Mouse (Mus musculus) thymus, postnatal 10 days (tissue): ENCODE measurements around the gene Herpud2.
A peak's percentile ranks its signal among the peaks of the same experiment; 100 is the strongest.

ENCODE experiments used
- DNase-seq, 2 experiments: peaks; one replicate each; pipeline ENCODE4 v3.0.0; 2021; ENCODE audit warnings: low spot score in 2 of 2

Gene Herpud2

DNA sequence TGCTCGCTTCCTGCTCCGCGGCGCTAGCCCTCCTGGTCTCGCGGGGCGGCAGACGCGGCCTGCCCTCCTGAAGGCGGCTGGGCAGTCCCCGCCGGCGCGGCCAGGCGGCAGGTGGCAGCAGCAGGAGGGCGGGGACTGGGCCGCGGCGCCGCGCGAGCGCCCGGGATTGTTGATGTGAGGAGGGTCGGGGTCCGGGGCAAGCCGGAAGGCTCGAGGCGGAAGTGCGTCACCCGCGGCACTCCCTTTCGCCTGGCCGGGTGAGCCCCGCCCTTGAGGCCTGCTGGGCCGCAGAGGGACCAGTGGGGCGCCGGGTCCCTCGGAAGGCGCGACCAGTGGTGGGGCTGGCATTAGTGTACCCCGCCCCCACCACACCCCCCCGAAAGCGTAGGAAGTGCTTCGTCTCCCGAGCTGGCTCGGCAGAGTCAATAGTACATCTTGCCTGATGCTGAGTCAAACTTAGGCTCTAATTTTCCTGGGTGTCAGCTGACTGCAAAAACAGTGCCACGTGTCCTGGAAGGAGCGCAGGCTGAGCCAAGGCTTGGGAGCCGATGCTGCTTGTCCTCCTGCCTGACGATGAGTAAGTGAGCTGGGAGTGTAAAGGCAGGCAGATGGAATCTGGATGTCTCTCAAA lies at the start of gene Herpud2:
Gene Herpud2 (minus strand): TSS at position 210 of the 631 bp plus-strand sequence.
- peak; percentile 80 to 83 for DNase-seq

DNA sequence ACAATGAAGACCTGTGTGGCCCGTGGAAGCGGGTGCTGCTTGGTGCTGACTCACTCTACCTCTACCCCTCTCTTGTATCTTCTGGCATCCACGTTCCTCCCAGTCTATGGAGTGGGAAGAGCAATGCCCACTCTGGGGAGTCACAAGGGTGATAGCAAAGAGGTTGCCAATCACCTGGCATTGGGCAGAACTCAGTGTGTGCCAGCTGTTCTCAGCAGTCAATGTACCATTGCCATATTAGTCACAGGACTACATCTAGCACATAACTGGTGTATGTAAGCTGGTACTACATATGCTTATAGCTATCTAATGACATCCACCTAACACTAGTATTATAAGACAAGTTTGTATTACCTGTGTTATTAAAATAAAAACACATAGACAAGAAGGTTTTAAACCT lies 49.4 kb upstream of the Herpud2 start:
- no peak for DNase-seq

GRCm38 (mm10) chr9:25200148-25200547 lies 48.5 kb upstream of the Herpud2 start:
- DNase-seq, result no peak

GRCm38 (mm10) chr9:25196746-25197145 lies 45.1 kb upstream of the Herpud2 start:
- DNase-seq, result peak; percentile 45 to 54

GRCm38 (mm10) chr9:25191612-25192011 lies 40.0 kb upstream of the Herpud2 start:
- DNase-seq, result no peak

GRCm38 (mm10) chr9:25186501-25186900 lies 34.9 kb upstream of the Herpud2 start:
- no peak for DNase-seq

GRCm38 (mm10) chr9:25185854-25186253 lies 34.2 kb upstream of the Herpud2 start:
- no peak for DNase-seq

DNA sequence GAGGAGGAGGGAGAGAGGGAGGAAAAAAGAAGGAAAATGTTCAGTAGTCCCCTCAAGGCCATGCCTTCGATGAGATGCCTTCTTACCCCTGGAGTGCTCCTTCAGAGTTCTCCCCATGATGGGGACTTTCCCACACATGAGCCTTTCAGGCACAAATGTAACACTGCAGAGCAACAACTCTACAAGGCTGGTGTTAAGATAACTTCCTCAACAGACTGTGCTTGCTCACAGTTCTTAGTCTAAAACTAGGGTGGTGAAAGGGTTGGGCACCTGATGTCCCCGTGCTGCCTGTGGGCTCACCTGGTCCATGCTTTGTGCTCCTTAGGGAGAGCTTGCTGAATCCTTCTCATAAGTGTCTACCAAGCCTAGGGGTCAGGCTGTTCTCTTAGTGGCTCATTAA lies 33.0 kb upstream of the Herpud2 start:
- DNase-seq, result no peak

GRCm38 (mm10) chr9:25178066-25178465 lies 26.4 kb upstream of the Herpud2 start:
- DNase-seq, result no peak

DNA sequence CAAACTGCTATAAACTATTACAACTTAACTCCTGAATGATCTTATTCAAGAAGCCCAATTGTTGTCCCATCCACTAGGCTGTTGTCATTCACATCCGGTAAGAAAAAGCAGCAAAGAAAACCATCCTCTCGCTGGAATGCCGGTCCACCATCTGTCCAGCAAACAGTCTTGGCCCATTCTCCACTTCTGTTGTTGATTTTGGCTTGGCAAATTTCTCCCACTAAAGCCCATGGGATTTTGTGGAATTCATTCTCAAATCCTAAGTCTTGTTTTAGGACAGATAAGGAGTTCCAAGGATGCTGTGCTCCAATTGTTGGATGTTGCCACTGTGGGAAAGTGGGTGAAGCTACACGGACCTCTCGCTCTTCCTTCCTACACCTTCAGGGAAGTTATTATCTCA lies 25.6 kb upstream of the Herpud2 start:
- DNase-seq, result no peak

GRCm38 (mm10) chr9:25176562-25176961 lies 24.9 kb upstream of the Herpud2 start:
- no peak for DNase-seq

- no peak for DNase-seq
These were observed 24.4 kb upstream of the Herpud2 start for GRCm38 (mm10) chr9:25175978-25176377.

- no peak for DNase-seq
These were observed 23.4 kb upstream of the Herpud2 start for GRCm38 (mm10) chr9:25175039-25175442.

GRCm38 (mm10) chr9:25174614-25175013 lies 23.0 kb upstream of the Herpud2 start:
- DNase-seq, result no peak

GRCm38 (mm10) chr9:25173171-25173570 lies 21.6 kb upstream of the Herpud2 start:
- DNase-seq, result no peak

DNA sequence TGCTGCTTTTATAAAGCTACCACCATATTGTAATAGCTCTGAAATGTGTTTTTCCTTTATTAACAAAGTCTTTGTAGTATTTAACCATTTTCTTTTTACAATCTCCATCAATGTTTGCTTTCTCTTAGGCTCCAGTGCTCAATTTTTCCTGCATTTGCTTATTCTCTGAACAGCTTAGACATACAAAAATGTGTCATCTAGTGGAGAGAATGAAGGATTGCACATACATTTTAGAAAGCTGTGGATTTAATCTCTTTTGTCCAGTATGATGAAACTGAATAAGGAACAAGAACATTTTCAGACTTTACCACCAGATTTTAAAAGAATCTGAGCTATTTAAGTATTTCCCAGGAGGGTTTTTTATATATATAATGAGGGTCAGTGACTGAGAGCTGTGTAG lies 18.0 kb upstream of the Herpud2 start:
- no peak for DNase-seq

GRCm38 (mm10) chr9:25167458-25168084 lies 16.0 kb upstream of the Herpud2 start:
- peak; percentile 61 to 81 for DNase-seq

- no peak for DNase-seq
These were observed 6.6 kb upstream of the Herpud2 start for GRCm38 (mm10) chr9:25158218-25158617.

DNA sequence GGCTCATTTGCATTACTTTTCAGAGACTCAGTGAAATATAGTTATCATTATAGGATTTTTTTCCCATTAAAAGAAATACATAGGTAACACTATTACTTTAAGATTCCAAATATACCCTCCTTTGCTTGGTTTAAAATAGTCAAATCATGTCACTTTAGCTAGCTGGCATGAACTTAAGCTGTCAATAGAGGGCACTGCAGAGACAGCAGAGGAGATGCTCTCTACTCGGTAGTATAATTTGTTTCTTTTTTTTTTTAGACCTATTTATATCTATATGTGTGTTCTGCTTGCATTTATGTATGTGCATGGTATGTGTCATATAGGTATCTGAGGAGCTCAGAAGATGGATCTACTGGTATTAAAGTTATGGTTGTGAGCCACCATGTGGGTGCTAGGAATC lies 4.8 kb upstream of the Herpud2 start:
- DNase-seq, result peak in 1 of 2 experiments; percentile 42

DNA sequence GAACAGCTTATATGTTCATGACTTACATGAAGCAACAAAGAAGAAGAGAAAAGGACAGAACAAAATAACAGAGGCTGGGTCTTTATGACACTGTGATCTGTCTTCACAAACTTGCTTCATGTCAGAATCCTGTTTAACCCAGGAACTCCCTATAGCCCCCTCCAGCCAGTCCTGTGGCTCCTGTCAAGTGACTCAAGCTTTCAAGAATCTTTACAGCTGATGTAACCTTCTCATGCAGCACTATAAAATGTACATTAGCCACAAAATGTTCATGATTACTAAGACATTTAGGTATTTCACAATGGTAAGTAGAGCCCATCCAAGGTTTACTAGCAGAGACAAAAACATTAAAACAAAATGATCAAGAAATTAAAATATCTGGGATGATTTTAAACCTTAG lies 1.4 kb upstream of the Herpud2 start:
- no peak for DNase-seq

DNA sequence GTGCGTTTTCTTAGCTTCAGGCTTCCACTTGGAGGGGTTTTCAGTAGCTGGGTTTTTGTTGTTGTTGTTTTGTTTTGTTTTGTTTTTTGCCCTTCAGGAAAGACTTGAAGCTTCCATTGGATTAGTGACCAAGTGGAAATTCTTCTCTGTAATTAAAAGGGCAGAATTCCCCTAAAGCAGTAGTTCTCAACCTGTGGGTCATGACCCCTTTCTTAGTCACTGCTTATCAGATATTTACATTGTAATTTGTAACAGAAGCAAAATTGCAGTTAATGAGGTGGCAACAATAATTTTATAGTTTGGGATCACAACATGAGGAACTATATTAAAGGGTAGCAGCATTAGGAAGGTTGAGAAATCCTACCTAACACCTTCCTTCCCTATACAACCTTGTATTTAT lies 837 bp upstream of the Herpud2 start:
- DNase-seq, result no peak

DNA sequence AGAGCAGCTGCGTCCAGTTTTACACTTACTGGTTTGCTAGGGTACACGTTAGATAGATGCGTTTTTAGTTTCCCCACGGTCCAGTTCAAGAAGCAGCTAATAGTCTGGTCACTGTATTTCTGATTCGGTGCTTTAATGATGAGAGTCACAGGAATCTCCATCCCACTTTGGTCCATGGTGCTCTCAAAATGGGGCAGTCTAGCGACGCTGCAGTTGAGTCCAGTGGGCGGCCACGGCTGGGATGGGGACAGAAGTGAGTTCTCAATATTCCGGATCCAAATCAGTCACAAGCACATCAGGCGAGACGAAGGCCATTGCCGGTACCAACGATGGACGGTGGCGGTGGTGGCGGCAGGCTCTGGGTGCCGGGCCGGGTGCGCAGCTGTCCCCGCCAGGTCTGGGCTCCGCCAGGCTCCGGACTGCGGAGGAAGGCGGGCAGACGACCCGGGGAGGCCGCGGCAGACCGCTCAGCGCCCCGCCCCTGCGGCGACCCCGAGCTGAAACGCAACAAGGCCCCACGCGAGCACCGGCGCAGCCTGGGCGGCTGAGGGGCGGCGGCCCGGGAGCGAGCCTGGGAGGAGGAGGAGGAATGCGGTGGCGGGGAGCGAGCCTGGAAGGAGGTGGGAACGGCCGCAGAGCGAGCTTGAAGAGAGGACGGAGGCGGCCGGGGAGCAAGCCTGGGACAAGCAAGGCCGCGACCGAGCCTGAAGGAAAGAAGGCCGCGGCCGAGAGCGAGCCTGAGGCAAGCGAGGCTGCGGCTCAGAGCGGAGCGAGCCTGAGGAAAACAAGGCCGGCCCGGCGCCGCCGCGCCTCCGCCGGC lies 619 bp downstream of the Herpud2 start:
- peak; percentile 48 to 51 for DNase-seq

DNA sequence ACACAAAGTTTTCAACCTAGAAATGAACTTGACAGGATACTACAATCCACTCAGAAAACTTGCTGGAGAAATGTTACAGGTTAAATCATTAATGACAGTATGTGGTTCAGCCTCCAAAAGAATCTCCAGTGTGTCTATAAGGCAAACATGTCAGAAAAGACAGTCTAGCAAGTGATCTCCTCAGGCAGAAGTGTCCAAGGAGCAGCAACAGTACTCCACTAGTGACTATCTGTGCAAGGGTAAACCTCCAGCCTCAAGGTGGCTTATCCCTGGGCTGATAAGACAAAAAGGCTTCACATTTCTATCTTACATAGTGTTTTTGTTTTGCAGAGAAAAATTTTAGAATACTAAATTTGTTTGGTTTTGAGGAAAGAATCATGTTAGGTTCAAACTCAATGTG lies 2.9 kb downstream of the Herpud2 start:
- DNase-seq, result no peak
